Mouse (Mus musculus) limb, embryonic 12.5 days (tissue): ENCODE results near the gene Mfsd4b2. TPM values are rescaled to one million over a fixed set of nuclear protein-coding genes. Genes with fewer than 3 reads are reported as not detected.

Experiments used
- ATAC-seq: fragments of 200-750 bp; cut with Nextera tagmentation; 2 replicates; pipeline ENCODE4 v1.8.0; 2017; ENCODE audit warnings: low read depth, moderate TSS enrichment; ENCODE audit not compliant: insufficient number of reproducible peaks, insufficient read depth, low FRiP score, low TSS enrichment
- H3K27ac ChIP-seq: fragments of 300-500 bp; sonication (generic); 2 replicates; pipeline ENCODE4 v1.5.1; 2016; ENCODE audit warnings: mild to moderate bottlenecking, moderate library complexity
- H3K27me3 ChIP-seq: fragments of 300-500 bp; sonication (generic); 2 replicates; pipeline ENCODE4 v1.6.1; 2016; ENCODE audit warnings: mild to moderate bottlenecking, moderate library complexity
- H3K36me3 ChIP-seq: fragments of 300-500 bp; sonication (generic); 2 replicates; pipeline ENCODE4 v1.6.1; 2016; ENCODE audit warnings: mild to moderate bottlenecking, moderate library complexity
- H3K4me1 ChIP-seq: fragments of 300-500 bp; sonication (generic); replicated peaks from 2 replicates; pipeline ENCODE4 v1.6.1; 2016
- H3K4me2 ChIP-seq: fragments of 300-500 bp; sonication (generic); 2 replicates; pipeline ENCODE4 v1.6.1; 2016; ENCODE audit warnings: mild to moderate bottlenecking, moderate library complexity
- H3K4me3 ChIP-seq: fragments of 300-500 bp; sonication (generic); replicated peaks from 2 replicates; pipeline ENCODE4 v1.5.1; 2016; ENCODE audit warnings: mild to moderate bottlenecking
- H3K9ac ChIP-seq: fragments of 300-500 bp; sonication (generic); replicated peaks from 2 replicates; pipeline ENCODE4 v1.6.1; 2016; ENCODE audit warnings: mild to moderate bottlenecking, moderate library complexity
- H3K9me3 ChIP-seq: fragments of 300-500 bp; sonication (generic); 2 replicates; pipeline ENCODE4 v1.6.1; 2016; ENCODE audit warnings: mild to moderate bottlenecking, moderate library complexity
- WGBS: fragments of 180-500 bp; shearing (Covaris S2); methylation state at CpG from one replicate; pipeline ENCODE4 v1.1.7; 2016; 5-methylcytosine and 5-hydroxymethylcytosine counted together
- polyA plus RNA-seq: library from polyadenylated mRNA; unstranded; fragments of >200 nt; fragmentation: Nextera tagmentation; extraction: Ambion mirVana; gene quantifications from 2 replicates; pipeline ENCODE4 v1.2.1, GENCODE M21; 2016

The Mfsd4b2 gene
- not detected in 2 replicates for polyA plus RNA-seq

DNA sequence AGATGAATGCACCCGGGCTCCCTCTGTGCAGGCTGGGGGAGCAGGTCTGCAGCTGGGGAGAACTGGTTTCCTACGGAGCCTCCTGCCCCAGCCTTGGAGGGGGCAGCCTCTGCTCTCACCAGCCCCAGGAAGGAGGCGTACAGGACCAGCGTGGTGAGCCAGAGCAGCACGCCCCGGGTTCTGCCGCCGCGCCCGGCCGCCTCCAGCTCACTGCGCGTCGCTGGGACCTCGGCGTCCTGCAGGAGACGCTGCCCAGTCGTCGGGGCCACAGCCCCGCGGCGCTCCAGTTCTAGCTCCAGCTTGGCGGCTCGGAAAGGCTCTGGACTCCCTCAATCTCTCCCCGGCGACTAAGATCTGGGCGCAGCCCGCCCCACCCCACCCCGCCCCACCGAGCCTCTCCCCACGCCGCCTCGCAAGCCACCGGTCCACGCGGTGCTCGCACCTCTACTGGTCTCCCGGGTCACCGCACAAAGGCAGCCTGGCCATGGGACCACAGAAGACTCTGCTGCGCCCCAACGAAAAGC lies at the start of gene Mfsd4b2:
Gene Mfsd4b2, minus strand, starts transcription at position 308 of the 524 bp plus-strand sequence.
- Histone ChIP-seq H3K4me3 (peak within 1 kb of the TSS; percentile 45), H3K4me1 (peaks cover 12% of the 10 kb centered on the region), H3K9ac (peak within 1 kb of the TSS; percentile 59), H3K27me3 (peaks cover 27% of the 10 kb centered on the region), H3K4me2 (peak within 1 kb of the TSS; percentile 81), H3K27ac (no peak within 1 kb of the TSS), H3K36me3 (no peaks in the 10 kb centered on the region), H3K9me3 (no peaks in the 10 kb centered on the region)
- 2% methylated on average over 33 of the region's 41 CpGs for WGBS
- ATAC-seq: no peak

DNA sequence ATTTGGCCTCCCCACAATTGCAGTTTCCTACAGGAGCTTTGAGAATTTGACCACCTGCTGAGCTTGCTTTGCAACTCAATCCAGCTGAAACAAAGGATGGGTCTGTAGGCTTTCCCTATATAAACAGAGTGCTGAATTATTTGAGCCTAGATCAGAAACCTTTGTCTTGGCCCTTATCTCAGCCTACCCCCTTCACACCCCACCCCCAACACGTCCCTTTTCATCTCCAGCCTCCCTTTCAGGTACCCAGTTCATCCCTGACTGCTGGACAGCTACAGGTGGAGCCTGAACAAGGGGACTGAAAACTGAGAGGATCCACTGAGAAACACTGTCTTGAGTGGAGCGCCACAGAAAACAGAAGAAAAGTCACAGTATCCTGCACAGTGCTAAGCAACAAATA lies 49.0 kb upstream of the Mfsd4b2 start:
- no peak for ATAC-seq
- H3K36me3 ChIP-seq: no peaks in the 10 kb centered on the region
- H3K27ac ChIP-seq: no peak overlapping the region
- H3K9me3 ChIP-seq: peaks cover 14% of the 10 kb centered on the region
- H3K27me3 ChIP-seq: no peaks in the 10 kb centered on the region
- H3K9ac ChIP-seq: no peak overlapping the region
- WGBS: 49% methylated on average over 2 of the region's 2 CpGs
- no peaks in the 10 kb centered on the region for H3K4me1 ChIP-seq
- no peak overlapping the region for H3K4me3 ChIP-seq
- no peak overlapping the region for H3K4me2 ChIP-seq

DNA sequence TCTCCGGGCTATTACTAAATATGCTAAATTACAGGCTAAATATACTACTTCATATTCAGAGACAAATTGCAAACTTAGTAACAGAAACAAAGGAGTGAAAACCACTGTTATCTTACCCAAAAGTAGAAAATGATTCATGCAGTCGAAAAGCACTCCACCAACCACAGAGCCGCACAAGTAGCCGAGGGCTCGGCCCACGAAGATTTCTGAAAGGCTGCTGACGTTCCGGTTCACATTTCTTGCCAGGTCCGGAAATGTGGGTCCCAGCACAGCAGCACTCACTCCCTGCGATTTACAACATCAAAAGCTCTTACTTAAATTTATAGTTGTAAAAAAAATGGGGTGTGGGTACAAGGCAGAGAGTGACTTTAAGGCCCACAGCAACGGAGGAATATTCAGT lies 48.3 kb upstream of the Mfsd4b2 start:
- ATAC-seq: no peak
- Histone ChIP-seq H3K36me3 (no peaks in the 10 kb centered on the region), H3K27me3 (no peaks in the 10 kb centered on the region), H3K4me2 (no peak overlapping the region), H3K27ac (no peak overlapping the region), H3K4me1 (no peaks in the 10 kb centered on the region), H3K4me3 (no peak overlapping the region), H3K9me3 (peaks cover 14% of the 10 kb centered on the region), H3K9ac (no peak overlapping the region)
- 55% methylated on average over 11 of the region's 11 CpGs for WGBS

DNA sequence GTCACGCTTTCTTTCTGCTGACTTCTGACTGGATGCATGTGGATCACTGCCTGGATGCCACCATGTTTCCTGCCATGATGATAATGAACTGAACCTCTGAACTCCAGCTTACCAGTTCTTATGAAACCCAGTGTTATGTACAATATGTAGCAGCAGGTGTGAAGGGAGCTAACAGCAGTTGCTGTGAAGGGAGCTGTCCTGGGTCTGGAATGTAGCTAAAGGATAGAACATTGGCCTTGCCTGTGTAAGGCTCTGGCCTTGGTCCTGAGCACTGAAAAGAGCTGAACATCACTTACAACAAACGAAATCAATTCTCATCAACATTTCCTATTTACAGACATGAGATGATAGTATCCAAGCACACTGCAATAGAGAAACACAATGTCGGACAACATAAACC lies 40.8 kb upstream of the Mfsd4b2 start:
- no peak overlapping the region for H3K27ac ChIP-seq
- 84% methylated on average over 3 of the region's 3 CpGs for WGBS
- ATAC-seq: no peak

DNA sequence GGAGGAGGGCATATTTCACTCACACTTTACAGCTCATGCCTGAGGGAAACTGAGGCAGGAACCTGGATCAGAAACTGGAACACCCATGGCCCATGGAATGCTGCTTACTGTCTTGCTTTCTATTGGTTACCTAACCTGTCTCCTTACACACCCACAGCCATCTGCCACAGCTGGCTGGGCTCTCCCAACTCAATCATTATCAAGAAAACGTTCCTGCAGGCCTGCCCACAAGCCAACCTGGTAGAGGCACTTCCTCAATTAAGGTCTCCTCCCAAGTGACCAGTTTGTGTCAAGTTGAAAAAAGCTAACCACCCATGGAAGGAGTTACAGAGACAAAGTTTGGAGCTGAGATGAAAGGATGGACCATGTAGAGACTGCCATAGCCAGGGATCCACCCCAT lies 35.2 kb upstream of the Mfsd4b2 start:
- H3K9ac ChIP-seq: no peak overlapping the region

More for the DNA sequence above, 40.8 kb upstream of the Mfsd4b2 start:
- H3K36me3 ChIP-seq: no peaks in the 10 kb centered on the region
- no peaks in the 10 kb centered on the region for H3K4me1 ChIP-seq
- no peak overlapping the region for H3K4me2 ChIP-seq
- no peaks in the 10 kb centered on the region for H3K27me3 ChIP-seq
- no peaks in the 10 kb centered on the region for H3K9me3 ChIP-seq
- H3K9ac ChIP-seq: no peak overlapping the region
- H3K4me3 ChIP-seq: no peak overlapping the region

DNA sequence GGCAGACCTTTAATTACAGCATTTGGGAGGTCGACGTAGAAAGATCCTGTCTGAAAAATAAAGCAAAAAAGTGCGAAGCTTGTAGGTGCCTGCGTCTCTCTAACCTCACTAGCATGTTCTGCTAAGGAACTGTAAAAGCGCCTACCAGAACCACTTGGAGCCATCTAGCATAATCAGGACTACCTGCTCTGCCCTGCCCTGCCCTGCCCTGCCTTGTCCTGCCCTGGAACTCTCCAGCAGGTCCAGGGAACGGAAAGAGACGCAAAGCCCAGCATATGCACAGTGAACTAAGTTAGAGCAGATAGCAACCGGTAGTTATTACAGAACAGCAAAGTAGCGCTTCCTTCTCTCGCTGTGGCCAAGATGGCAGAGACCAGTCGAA lies 33.7 kb upstream of the Mfsd4b2 start:
- peak overlapping the region; percentile 56 for H3K4me3 ChIP-seq
- H3K36me3 ChIP-seq: no peaks in the 10 kb centered on the region
- no peaks in the 10 kb centered on the region for H3K9me3 ChIP-seq
- no peaks in the 10 kb centered on the region for H3K27me3 ChIP-seq
- WGBS: 43% methylated on average over 11 of the region's 11 CpGs
- H3K4me1 ChIP-seq: peaks cover 5% of the 10 kb centered on the region
- peak; percentile 4; the same call in 1 of the 2 replicates for ATAC-seq
- peak overlapping the region; percentile 96 for H3K4me2 ChIP-seq
- no peak overlapping the region for H3K9ac ChIP-seq
- no peak overlapping the region for H3K27ac ChIP-seq

More for the DNA sequence above, 35.2 kb upstream of the Mfsd4b2 start:
- H3K4me3 ChIP-seq: no peak overlapping the region
- H3K4me1 ChIP-seq: peaks cover 5% of the 10 kb centered on the region
- H3K27ac ChIP-seq: no peak overlapping the region
- H3K36me3 ChIP-seq: no peaks in the 10 kb centered on the region
- no peaks in the 10 kb centered on the region for H3K9me3 ChIP-seq
- no peak overlapping the region for H3K4me2 ChIP-seq
- ATAC-seq: no peak
- no peaks in the 10 kb centered on the region for H3K27me3 ChIP-seq
- WGBS: 52% methylated on average over 1 of the region's 1 CpGs

DNA sequence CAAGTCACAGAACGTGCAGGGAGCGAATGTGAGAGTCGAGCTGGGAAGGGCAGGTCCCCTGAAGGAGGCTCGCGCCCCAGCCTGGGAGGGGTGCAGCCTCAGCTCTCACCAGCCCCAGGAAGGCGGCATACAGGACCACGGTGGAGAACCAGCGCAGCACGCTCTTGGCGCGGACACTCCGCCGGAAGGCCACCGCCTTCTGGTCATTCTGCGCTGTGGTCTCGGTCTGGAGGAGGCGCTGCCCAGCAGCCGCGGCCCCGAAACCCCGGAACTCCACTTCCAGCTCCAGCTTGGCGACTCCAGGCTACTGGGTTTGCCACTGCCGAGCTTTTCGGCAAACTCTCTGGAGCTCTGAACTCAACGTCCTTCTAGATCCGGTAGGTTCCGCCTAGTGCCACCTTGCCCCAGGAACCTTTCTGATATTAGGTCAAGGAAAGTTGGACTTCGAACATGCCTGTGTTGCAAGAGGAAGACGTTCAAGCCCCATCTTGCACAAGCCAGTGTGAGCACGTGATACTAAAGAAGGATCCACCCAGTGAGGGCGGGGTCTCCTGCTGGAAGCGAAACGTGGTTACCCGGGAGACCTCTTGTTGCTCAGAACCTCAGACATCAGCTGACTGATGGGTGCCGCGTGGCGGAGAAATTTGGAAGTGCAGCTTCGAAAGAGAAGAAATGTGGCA lies 33.2 kb upstream of the Mfsd4b2 start, which contains the start of gene Mfsd4b3:
Gene Mfsd4b3, minus strand, starts transcription at position 393 of the 680 bp plus-strand sequence.
- peak; percentile 96 for ATAC-seq
- no peaks in the 10 kb centered on the region for H3K36me3 ChIP-seq
- peak within 1 kb of the TSS; percentile 56 for H3K4me3 ChIP-seq
- H3K27ac ChIP-seq: 0 out of 2 replicates have a peak within 1 kb of the TSS, but pooled peaks have one; percentile 12
- H3K4me2 ChIP-seq: peak within 1 kb of the TSS; percentile 96
- 0% methylated on average over 38 of the region's 38 CpGs for WGBS
- H3K9ac ChIP-seq: peak within 1 kb of the TSS; percentile 61
- no peaks in the 10 kb centered on the region for H3K27me3 ChIP-seq
- no peaks in the 10 kb centered on the region for H3K9me3 ChIP-seq
- peaks cover 5% of the 10 kb centered on the region for H3K4me1 ChIP-seq

DNA sequence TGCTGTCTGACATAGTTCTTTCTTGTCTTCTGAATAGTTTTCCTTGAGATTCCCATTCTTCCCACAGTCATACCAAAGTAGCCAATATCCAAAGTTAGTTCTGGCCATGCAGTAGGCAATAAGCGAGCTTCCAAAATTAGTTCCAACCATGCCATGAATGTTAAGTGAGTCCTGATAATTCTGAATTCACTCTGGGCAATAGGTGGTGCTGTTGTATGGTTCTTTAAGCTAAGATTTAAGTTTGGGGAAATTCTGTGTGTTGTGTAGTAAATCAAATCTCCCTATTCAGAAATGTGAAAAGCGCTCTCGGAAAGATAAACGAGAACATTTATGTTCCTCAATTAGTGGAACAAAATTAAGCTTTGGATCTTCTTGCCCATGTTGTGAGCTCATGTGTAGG lies 31.5 kb upstream of the Mfsd4b2 start:
- no peaks in the 10 kb centered on the region for H3K36me3 ChIP-seq
- no peaks in the 10 kb centered on the region for H3K27me3 ChIP-seq
- H3K4me2 ChIP-seq: no peak overlapping the region
- ATAC-seq: no peak
- H3K9me3 ChIP-seq: no peaks in the 10 kb centered on the region
- H3K4me3 ChIP-seq: no peak overlapping the region
- no peak overlapping the region for H3K27ac ChIP-seq
- H3K4me1 ChIP-seq: peaks cover 5% of the 10 kb centered on the region
- 69% methylated on average over 4 of the region's 4 CpGs for WGBS
- no peak overlapping the region for H3K9ac ChIP-seq

DNA sequence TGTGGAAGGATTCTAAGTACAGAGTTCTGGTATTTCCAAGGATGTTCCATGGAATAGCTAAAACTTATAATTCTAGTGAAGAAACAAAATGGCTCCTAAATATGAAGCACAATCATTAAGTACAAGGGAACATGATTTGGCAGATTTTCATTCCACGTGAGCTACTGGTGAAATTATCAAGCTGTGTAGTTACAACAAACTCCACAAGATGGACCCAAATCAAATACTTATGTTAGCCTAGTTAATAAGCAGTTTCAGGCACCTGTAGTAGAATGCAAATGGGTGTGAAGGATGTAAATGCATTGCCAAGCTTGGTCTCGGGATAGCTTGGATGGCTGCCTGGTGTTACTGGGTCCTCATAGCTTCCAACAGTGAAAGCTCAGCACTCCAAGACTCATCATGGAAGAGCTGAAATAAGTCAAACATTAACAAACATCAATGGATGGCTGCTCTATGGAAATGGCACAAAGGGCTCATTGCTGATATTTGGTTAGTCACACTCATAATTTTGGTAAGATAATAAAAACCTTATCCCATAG lies 29.7 kb upstream of the Mfsd4b2 start:
- 75% methylated on average over 2 of the region's 2 CpGs for WGBS
- Histone ChIP-seq H3K9ac (no peak overlapping the region), H3K27ac (no peak overlapping the region), H3K4me3 (no peak overlapping the region), H3K27me3 (no peaks in the 10 kb centered on the region), H3K4me1 (peaks cover 5% of the 10 kb centered on the region), H3K4me2 (no peak overlapping the region), H3K36me3 (no peaks in the 10 kb centered on the region), H3K9me3 (no peaks in the 10 kb centered on the region)
- no peak for ATAC-seq

DNA sequence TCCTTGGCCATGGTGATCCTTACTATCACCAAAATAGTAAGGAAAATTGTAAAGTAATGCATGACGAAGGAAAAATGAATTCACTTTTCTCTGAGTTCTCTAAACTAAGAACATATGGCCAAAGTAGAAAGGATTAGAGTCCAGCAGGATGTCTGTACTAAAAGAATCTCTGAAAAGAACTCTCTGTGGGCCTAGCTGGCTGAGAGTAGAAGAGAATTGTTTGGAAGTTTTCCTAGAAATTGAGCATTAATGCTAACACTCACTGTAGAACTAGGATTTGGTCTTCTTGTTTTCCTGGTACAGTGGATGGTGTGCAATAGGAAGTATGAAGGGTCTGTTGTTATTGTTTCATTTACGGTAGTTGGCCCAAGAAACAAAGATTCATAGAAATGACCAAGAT lies 28.4 kb upstream of the Mfsd4b2 start:
- WGBS: 88% methylated on average over 2 of the region's 2 CpGs
- ATAC-seq: no peak
- Histone ChIP-seq H3K9me3 (no peaks in the 10 kb centered on the region), H3K36me3 (no peaks in the 10 kb centered on the region), H3K27me3 (no peaks in the 10 kb centered on the region), H3K9ac (no peak overlapping the region), H3K4me1 (no peaks in the 10 kb centered on the region), H3K4me2 (no peak overlapping the region), H3K4me3 (no peak overlapping the region), H3K27ac (no peak overlapping the region)

DNA sequence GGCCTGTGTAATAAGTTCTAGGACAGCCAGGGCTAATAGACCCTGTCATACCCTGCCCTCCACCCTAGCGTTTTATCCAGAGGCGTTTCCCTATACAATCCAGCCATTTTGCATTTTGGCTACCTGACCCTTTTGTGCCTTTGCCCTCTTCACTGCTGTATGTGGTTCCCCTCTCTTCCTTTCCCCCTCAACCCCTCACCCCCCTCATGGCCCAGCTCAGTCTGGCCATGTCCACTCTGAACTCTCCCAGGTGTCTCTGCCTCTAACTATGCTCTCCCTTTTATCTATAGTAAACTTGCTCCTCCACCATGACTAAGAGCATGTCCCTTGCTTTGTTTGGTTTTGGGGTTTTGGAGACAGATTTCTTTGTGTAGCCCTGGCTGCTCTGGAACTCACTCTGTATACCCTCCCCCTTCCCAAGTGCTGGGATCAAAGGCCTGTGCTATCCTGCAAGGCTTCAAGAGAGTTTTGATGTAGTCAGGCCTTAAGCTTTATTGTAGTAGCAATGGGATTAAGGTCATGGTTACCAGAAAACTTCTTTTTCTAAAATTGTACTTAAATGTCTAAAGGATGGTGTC lies 22.7 kb upstream of the Mfsd4b2 start:
- no peaks in the 10 kb centered on the region for H3K27me3 ChIP-seq
- no peaks in the 10 kb centered on the region for H3K36me3 ChIP-seq
- H3K4me1 ChIP-seq: no peaks in the 10 kb centered on the region
- H3K27ac ChIP-seq: no peak overlapping the region
- no peaks in the 10 kb centered on the region for H3K9me3 ChIP-seq
- no peak overlapping the region for H3K4me2 ChIP-seq
- no peak overlapping the region for H3K4me3 ChIP-seq
- ATAC-seq: no peak
- WGBS: 97% methylated on average over 2 of the region's 2 CpGs
- no peak overlapping the region for H3K9ac ChIP-seq
